Mouse (Mus musculus): ENCODE data around the gene Mylk3. TPM values are rescaled to one million over a fixed set of nuclear protein-coding genes. Genes with fewer than 3 reads are reported as not detected.

Gene Mylk3
- polyA plus RNA-seq, 1 experiment: 4.2 TPM

DNA sequence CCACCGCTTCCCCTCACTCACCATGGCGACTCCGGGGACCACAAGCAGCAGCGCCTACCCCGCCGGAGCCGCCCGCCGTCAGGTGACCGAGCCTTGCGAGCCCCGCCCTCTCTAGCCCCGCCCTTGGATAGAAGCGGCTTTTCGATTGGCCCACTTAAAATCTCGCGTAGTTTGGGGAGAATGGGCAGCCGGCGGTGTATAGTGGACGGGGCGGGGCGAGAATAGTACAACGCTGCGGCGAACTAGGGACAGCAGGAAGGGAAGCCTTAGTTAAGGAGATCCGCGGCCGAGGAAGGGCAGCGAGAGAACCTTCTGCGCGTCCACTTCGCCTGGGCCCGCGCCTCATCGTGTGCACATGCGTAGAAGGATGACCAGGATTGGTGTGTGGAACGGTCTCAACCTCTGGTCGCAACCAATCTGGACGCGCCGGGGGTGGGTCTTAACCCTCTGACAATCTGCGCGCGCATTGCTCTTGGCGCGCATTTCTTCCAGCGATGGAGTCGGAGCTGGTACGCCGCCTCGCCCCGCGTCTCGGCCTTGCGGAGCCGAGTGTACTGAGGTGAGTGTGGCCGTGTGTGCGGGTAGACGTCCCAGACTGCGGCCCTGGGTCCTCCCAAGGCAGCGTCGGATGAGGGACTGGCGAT is 86.6 kb downstream of the Mylk3 start, which contains the start of the genes Orc6 and Vps35:
Orc6 (plus strand) TSS at position 199 of the 644 bp plus-strand sequence.
Vps35 (minus strand) TSS at position 369 of the 644 bp plus-strand sequence.
- peaks cover 32% of the 10 kb centered on the region for H3K36me3 ChIP-seq (replicated peaks; ENCODE audit: low read length)
- peak within 1 kb of the TSS; percentile 97 for H3K4me3 ChIP-seq (replicated peaks)
- no peaks in the 10 kb centered on the region for H3K9me3 ChIP-seq
- TF ChIP-seq GATA1 (IDR thresholded peaks at IDR 0.05; ENCODE audit: borderline replicate concordance, low read length): no peak
- no peak for TF ChIP-seq FLI1 (IDR thresholded peaks at IDR 0.05; ENCODE audit: low read length)
- H3K4me1 ChIP-seq: peaks cover 36% of the 10 kb centered on the region
- no peaks in the 10 kb centered on the region for H3K27me3 ChIP-seq (replicated peaks)

DNA sequence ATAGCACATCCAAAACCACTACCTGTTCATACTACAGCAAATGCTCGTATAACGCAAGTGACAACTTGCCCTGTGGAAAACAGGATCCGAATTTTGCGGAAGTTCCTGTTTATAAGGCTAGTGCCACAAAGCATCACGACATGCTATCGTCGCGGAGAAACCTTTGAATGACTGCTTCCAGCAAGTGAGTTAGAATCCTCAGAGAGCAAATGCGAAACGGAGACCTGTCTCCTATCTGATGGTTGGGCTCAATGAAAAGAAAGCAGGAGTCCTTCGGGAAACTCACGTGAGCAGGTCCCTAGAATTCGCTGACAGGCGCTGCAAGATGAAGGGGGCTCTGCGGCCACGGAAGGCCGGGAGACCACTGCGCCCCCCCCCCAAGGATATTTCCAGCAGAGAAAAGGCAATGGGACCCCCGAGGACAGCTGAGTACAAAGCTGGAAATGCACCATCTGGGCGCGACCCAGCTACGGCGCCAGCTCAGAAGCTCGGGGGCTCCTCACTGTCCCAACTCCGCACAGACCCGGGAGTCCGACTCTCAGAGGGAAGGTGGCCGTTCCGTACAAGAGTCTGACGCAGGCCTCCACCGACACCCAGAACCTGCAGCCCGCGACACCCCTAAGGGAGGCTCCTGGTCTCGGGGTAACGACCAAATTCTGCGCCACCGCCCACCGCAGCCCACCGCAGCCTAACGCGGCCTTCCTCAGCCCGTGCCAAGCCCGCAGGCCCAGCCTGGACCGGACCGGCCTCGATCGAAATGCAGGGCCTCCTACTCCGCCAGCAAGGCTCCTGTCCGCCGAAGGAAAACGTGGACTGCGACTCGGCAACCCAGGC is 87.3 kb downstream of the Mylk3 start:
- no peak for TF ChIP-seq GATA1 (IDR thresholded peaks at IDR 0.05; ENCODE audit: borderline replicate concordance, low read length)
- no peak for TF ChIP-seq FLI1 (IDR thresholded peaks at IDR 0.05; ENCODE audit: low read length)
- H3K9me3 ChIP-seq: no peaks in the 10 kb centered on the region
- H3K4me1 ChIP-seq: peaks cover 36% of the 10 kb centered on the region
- H3K27me3 ChIP-seq (replicated peaks): no peaks in the 10 kb centered on the region
- H3K4me3 ChIP-seq (replicated peaks): peak overlapping the region; percentile 97
- H3K36me3 ChIP-seq (replicated peaks; ENCODE audit: low read length): peaks cover 34% of the 10 kb centered on the region

DNA sequence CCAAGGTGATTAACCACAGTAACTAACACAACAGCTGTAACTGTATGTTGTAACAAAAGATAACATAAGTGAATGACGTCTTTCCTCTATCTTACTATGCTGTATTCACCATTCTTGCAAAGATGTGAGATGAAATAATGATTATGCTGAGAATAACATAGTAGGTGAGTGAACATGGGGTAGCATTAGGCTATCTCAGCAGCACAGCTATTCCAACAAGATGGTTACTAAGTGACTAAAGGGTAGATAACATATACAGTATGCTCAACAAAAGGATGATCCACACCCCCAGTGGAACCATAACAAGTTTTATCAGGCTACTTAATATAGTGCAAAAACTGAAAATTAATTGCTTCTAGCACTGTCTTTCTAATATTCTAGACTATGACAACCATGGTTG is 99.3 kb downstream of the Mylk3 start:
- peaks cover 94% of the 10 kb centered on the region for H3K36me3 ChIP-seq (replicated peaks; ENCODE audit: low read length)

More for the DNA sequence above, 99.3 kb downstream of the Mylk3 start:
- Histone ChIP-seq H3K4me1 (no peaks in the 10 kb centered on the region), H3K27me3 (replicated peaks) (no peaks in the 10 kb centered on the region), H3K9me3 (no peaks in the 10 kb centered on the region), H3K4me3 (replicated peaks) (no peak overlapping the region)
- TF ChIP-seq FLI1 (IDR thresholded peaks at IDR 0.05; ENCODE audit: low read length) (no peak), GATA1 (IDR thresholded peaks at IDR 0.05; ENCODE audit: borderline replicate concordance, low read length) (no peak)

Other genes with a start within 250 kb of the Mylk3 start
- not detected in 2 replicates for gene Cks1brt, start 234.4 kb downstream of the Mylk3 start, polyA plus RNA-seq (2012; ENCODE audit: insufficient read depth, low replicate concordance)
- gene Olfr371, start 160.4 kb downstream of the Mylk3 start, polyA plus RNA-seq (2012; ENCODE audit: insufficient read depth, low replicate concordance): not detected in 2 replicates
- gene Orc6, start 86.7 kb downstream of the Mylk3 start, polyA plus RNA-seq (2012; ENCODE audit: insufficient read depth, low replicate concordance): 5.9 TPM in 1 of 2 replicates, not detected in the other
- 3.8 TPM in 1 of 2 replicates, not detected in the other for gene Vps35, start 86.5 kb downstream of the Mylk3 start, polyA plus RNA-seq (2012; ENCODE audit: insufficient read depth, low replicate concordance)
- 34.8 TPM in 1 of 2 replicates, not detected in the other for gene 4921524J17Rik, start 46.5 kb upstream of the Mylk3 start, polyA plus RNA-seq (2012; ENCODE audit: insufficient read depth, low replicate concordance)
- gene Gpt2, start 106.2 kb upstream of the Mylk3 start, polyA plus RNA-seq (2012; ENCODE audit: insufficient read depth, low replicate concordance): 2.5 and 4.4 TPM in 2 replicates
- 22.8 and 44.5 TPM in 2 replicates for gene Dnaja2, start 169.0 kb upstream of the Mylk3 start, polyA plus RNA-seq (2012; ENCODE audit: insufficient read depth, low replicate concordance)